Mouse (Mus musculus): Measurements from ENCODE around the gene Pate2. TPM values are rescaled to one million over a fixed set of nuclear protein-coding genes. Genes with fewer than 3 reads are reported as not detected.
"Not testable (repeated sequence)": the region's sequence is repeated elsewhere in the genome, so short reads cannot be mapped to it uniquely, and the experiment has no call there.

Pate2 gene
- total RNA-seq, 4 experiments from 2014 or later: 0.76 to 2.1 (median 1.4) TPM

GRCm38 (mm10) chr9:35556494-35557102 lies 13.5 kb upstream of the Pate2 start:
- no peak for DNase-seq (ENCODE audit: low spot score in 2 of 2)

- DNase-seq (ENCODE audit: low spot score in 2 of 2): peak; percentile 56 to 69
Observed at GRCm38 (mm10) chr9:35558257-35559008, 11.7 kb upstream of the Pate2 start, which contains the start of the genes Ddx25 and Pus3. TSS of gene Ddx25 (minus strand) at chr9:35558528. TSS of gene Pus3 (plus strand) at chr9:35558595.

DNA sequence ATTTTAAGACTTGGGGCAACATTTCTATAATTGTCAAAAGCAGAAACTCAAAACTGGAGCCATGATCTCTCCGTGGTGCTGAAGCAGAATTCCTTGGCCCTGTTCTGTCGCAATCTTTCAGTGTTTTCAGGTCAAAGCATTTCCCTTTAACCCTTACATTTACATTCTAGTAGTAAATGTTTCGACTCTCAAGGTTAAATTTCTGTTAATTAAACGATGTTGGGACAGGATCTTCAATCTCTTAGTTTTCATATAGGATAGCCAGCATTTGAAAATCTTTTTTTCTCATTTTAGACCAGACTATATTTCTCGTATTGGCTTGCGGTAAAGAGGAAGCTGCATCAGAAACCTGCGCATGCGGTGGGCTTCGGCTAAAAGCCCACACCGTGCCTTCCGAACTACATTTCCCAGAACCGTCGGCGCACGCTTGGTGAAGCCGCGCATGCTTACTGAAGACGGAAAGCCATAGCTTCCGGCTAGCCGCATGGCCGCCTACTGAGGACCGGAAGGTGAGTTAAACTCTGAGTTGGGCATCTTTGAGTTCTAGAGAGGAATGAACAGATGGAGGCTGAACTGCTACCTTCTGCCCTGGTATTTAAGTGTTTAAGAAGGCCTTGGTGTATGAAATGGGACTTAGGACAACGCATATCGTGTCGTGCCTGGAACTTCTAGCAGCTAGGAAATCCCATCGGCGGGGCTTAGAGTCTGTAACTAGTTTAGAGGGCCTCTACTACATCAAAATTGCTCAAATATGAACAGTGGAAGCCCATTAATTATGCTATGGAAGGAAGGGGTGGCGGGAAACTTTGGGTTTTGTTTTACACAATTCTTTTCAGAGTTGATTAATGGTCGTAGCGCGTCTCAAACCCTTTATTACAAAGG lies 10.8 kb upstream of the Pate2 start:
- peak; percentile 79 to 81 for DNase-seq (ENCODE audit: low spot score in 2 of 2)

DNA sequence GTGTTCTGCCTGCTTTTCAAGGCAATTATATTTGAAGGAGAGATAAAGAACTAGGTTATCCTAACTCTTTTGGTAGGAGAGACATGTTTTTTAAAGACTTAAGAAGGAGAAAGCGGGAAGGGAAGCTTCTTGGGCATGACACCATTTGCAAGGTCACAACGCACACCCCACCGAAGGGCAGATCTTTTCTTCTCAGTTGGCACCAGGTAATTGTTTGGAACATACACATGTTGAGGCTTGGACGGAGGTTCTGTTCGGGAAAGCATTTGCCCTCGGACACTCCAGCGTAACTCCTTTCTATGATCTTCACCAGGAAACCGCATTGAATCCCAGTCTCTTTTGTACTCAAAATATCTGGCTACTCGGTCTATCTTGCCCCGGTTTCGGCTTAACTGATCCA lies 9.0 kb upstream of the Pate2 start:
- no peak for DNase-seq (ENCODE audit: low spot score in 2 of 2)

DNA sequence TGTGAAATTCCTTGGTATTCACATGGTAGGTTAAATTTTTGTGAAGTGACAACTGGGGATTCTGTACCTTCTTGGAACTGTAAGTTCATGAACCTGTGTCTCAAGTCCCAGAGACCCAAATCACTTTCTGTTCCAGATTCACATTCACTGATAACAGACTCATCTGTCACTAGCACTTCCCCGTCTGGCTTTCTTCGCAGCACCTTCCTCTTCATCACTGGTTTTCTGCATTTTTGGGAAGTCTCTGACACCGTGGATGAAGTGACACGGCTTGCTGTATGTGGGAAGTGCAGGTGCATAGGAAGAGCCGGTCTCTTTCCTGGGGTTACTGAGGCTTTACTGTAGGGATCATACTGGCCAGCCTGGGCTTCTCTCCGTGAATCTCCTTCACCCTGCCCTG lies 8.5 kb upstream of the Pate2 start:
- no peak for DNase-seq (ENCODE audit: low spot score in 2 of 2)

- DNase-seq (ENCODE audit: low spot score in 2 of 2): no peak
Observed at GRCm38 (mm10) chr9:35564536-35565240, 5.4 kb upstream of the Pate2 start.

GRCm38 (mm10) chr9:35567995-35568394 lies 2.1 kb upstream of the Pate2 start:
- DNase-seq (ENCODE audit: low spot score in 2 of 2): no peak

- DNase-seq (ENCODE audit: low spot score in 2 of 2): no peak
Observed at GRCm38 (mm10) chr9:35570663-35571062, 579 bp downstream of the Pate2 start.

DNA sequence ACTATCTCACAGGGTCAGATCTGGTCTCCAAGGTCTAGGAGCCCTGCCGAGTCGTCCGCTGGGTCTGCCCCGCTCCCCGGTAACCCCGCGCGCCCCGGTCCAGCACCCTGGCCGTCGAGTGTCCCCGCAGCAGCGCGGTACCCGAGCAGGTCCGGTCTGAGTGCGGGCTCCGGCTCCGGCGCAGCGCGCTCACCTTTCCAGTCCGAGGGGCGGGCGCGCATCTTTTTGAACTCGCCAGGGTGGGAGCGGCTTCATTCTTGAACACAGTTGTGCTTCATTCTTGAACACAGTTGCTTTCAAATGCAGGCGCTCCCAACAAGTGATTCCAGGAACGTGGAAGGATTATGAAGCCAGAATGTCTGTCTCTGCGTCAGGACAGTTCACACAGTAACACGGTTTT lies 4.3 kb downstream of the Pate2 start:
- DNase-seq (ENCODE audit: low spot score in 2 of 2): no peak

DNA sequence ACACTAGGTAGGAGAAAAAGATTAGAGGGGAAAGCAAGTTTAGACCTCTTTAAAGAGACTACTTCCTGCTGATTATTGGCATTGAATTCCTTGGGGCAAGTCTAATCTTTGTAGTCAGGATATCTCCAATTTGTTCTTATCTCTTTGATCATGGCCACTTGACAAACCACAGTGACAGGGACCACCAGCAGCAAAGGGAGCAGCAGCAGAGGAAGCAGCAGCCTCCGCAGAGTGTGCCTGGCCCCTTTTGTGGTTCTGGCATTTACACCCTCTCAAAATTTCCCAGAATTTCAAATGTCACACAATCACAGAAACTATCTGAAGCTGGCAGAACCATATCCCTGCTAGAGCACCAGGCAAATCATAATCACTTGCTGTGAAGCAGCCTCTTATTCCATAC lies 17.6 kb downstream of the Pate2 start:
- no peak for DNase-seq (ENCODE audit: low spot score in 2 of 2)

DNA sequence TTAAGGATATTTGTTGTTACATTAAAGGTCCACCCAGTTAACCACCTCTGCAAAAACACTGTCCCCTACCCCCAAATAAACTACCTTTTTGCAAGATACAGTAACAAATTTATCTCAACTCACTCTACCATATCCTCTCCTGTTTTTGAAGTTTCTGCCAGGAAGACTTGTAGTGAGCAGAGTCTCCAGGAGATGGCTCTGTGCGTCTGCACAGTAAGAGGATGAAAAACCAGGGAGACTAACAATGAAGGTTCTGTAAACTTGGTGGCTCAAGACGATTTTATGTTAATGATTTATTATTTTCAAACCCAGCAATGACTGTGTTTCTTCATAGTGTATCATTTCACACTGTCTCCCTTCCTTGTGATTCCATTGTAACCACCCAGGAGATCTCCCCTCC lies 22.8 kb downstream of the Pate2 start:
- no peak for DNase-seq (ENCODE audit: low spot score in 2 of 2)

DNA sequence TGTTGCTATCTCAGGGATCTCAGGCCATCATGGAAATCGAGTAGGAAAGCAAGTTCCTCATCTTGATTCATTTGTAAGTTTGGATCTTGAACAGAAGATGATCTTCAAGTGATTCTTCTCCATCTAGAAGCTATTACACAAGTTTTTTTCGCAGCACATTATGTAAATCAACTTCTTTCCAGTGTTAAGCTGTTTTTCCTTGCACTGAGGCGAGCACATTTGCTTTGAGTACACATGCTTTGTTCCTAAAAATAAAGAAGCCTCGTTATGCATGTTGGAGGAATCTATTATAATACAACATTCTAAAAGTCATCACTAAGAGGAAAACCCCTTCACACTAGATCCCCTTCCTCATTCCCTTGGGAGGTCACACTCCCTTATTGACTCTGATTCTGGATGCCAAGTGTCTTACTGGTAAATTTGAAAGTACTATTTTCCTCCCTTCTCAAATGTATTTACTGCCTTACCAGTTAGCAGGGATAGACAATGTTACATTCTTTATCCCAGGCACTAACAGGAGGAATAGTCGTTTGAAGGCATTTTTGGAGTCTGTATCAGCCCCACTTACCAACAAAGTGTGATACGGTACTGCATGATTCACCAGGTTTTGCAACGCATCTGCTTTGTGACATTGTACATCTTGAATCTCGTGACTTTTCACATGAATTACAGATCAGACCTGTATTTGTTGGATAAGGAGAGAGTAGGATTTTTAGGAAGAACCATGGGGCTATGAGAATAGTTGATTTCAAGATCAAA lies 37.7 kb downstream of the Pate2 start:
- no peak for DNase-seq (ENCODE audit: low spot score in 2 of 2)

DNA sequence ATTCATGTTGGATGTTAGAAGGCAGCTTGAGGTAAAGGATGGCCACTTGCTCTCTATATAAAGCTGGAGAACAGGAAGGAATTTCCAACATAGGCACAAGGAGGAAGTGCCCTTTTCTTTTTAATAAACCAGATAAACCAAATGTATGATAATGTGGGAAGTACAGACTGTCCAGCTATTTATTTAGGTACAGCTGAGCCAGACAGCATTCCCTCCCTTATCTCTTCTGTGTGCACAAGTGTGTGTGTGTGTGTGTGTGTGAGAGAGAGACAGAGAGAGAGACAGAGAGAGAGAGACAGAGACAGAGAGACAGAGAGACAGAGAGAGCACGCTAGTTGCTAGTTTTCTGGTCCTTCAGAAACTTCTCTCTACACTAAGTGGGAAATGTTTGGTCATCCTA lies 41.8 kb downstream of the Pate2 start, which contains the start of gene Pate4:
TSS of gene Pate4 (minus strand) at position 101 of the 400 bp plus-strand sequence.
- DNase-seq (ENCODE audit: low spot score in 2 of 2): no peak

DNA sequence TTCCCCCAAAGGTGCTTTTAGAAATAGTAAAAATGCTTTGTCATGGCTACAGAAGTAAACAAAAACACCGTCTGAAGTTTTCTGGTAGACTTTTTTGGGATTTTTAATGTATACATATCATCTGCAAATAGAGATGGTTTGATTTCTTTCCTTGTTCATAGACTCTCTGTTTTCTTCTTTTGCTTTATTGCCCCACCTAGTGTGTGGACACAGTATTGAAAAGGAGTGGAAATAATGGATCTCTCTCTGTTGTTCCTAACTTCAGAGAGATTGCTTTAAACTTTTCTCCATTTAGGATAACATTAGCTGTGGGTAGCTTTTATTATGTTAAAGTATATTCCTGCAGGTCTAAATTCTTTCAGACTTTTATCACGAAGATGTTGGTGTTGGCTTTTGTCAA lies 43.9 kb downstream of the Pate2 start:
- DNase-seq (ENCODE audit: low spot score in 2 of 2): no peak

- DNase-seq (ENCODE audit: low spot score in 2 of 2): not testable (repeated sequence)
Observed at GRCm38 (mm10) chr9:35616784-35617183, 46.7 kb downstream of the Pate2 start.

DNA sequence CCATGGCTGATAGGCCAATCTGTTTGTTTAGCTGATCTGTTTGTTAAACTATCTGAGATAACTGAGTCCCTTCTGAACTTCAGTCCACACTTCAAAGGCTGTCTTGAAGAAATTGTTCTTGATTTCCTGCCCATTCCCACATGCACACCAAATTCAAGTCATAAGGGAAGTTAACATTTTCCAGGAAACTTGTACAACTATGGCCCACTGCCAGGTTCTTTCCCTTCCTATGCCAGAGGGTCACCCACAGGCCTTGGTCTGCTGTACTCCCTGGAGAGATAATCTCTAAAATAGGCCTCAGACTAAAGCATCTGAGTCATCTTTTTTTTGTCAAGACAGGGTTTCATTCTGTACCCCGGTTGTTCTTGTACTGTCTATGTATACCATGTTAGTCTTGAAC lies 62.9 kb downstream of the Pate2 start:
- no peak for DNase-seq (ENCODE audit: low spot score in 2 of 2)

DNA sequence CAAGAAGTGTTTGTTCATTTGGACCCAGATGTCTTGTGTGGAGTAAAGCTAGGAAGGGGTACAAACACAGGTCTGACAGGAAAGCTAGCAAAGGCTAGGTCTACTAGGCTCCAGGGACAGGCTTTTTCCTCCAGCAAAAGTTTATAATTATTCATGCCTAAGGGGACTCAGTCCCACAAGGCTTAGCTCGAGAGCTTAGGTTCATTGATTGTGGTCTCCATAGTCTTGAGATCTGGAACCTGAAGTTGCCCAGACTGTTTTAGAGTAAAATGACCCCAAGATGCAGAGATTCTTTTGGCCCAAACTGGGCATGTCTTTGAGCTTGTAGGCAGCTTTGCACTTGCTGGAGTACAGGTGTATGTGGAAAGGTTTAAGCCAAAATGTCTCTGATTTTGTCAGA lies 78.0 kb downstream of the Pate2 start, which contains the start of gene Pate3:
TSS of gene Pate3 (minus strand) at position 101 of the 400 bp plus-strand sequence.
- DNase-seq (ENCODE audit: low spot score in 2 of 2): no peak

DNA sequence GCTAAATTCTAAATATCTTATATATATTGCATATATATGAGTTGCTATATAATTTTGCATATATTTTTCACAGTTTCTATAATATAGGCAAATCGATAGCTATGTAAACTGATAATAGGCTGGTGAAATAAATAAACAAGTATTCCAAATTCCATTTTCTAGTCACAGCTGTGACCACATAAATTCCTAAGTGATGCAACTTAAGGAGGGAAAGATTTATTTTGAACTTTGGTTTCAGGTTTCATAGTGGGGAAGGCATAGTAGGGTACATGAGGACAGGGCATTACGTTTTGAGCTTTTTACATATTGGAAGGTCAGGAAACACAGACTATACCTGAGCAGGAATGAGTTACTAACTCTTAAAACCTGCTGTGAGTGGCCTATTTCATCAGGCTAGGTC lies 103.5 kb downstream of the Pate2 start:
- DNase-seq (ENCODE audit: low spot score in 2 of 2): no peak

DNA sequence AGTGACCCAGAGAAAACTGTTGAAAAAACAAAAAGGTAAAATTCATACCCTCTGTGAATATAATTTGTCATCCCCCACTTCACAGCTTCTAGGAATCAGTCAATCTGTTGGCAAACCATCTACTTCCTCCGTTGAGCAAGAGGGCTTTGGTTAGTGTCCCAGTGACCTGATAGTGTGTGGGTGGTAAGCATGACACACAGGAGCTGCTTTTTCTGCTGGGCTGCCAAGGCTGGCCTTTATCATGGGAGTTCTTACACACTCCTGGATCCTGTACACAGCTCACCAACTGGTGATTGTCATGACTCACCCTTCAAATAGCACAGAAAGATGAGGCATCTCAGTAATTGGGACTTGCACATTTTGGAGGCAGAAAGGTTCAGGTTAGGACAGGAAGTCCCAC lies 116.9 kb downstream of the Pate2 start, which contains the start of gene Pate1:
TSS of gene Pate1 (minus strand) at position 378 of the 400 bp plus-strand sequence.
- DNase-seq (ENCODE audit: low spot score in 2 of 2): peak in 1 of 2 experiments; percentile 28

DNA sequence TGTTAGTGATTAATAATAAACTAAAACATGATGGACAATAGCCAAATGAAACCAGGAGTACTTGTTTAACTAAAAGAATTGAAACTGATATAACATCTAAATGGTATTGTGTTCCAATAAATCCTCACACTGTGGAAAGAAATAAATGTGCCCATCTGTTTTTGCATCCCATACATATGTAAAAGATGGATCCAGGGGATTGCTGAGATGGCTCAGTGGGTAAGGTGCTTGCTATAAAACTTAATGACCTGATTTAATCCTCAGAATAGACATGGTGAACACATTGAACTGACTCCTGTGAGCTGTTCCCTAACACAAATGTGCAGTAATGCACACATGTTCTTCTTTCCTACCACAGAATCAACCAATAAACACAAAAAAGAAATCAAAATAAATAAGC lies 121.8 kb downstream of the Pate2 start:
- DNase-seq (ENCODE audit: low spot score in 2 of 2): no peak

All from layer of hippocampus, adult 8-10 months (tissue).